Mouse (Mus musculus) liver, adult 2 months (tissue): ENCODE data around the gene Parva.

Experiments used
- CTCF ChIP-seq: fragments of 200-500 bp; IDR thresholded peaks from 2 replicates; pipeline ENCODE4 v1.5.1; 2011; ENCODE audit warnings: low read depth, low read length, control low read depth
- POLR2A ChIP-seq: fragments of 200-500 bp; IDR thresholded peaks from 2 replicates; pipeline ENCODE4 v1.6.1; 2011; ENCODE audit warnings: low read length, control low read depth; ENCODE audit not compliant: insufficient read depth; ENCODE audit errors: extremely low read depth

- TF ChIP-seq POLR2A (no peak), CTCF (no peak)
Observed at GRCm38 (mm10) chr7:112510336-112511048, 83.2 kb downstream of the Parva start.
